Mouse (Mus musculus) spleen, postnatal 4 days (tissue): Measurements from ENCODE around the gene Ethe1.

Experiments used
- DNase-seq, 2 experiments: peaks; one replicate each; pipeline ENCODE4 v3.0.0; 2022; ENCODE audit warnings: low spot score in 2 of 2

The Ethe1 gene

GRCm38 (mm10) chr7:24587330-24588105, at the start of gene Ethe1, which contains the start of gene Zfp575:
Gene Ethe1, plus strand, starts transcription at chr7:24587543.
Gene Zfp575, minus strand, starts transcription at chr7:24587641.
- DNase-seq, result peak in 1 of 2 experiments; percentile 70

DNA sequence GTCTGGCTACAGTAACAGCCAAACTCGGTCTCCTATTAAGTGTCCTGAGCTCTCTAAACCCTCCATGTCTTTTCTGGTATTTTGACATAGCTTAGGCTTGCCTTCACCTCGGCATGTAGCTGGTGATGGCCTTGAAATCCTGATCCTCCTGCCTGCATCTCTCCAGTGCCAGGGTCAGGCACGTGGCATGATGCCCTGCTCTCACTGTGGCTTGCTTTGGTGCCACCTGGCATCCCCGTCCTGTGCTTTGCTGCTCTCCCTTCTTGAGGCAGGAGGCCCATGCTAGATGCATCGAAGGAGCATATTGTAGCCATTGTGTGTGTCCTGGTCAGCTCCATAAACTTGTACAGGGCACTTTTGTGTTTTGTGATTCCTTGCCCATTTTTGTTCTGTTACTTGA, 49.8 kb upstream of the Ethe1 start:
- no peak for DNase-seq

GRCm38 (mm10) chr7:24538154-24538553, 49.2 kb upstream of the Ethe1 start:
- no peak for DNase-seq

GRCm38 (mm10) chr7:24538701-24539100, 48.6 kb upstream of the Ethe1 start:
- no peak for DNase-seq

GRCm38 (mm10) chr7:24539686-24540085, 47.7 kb upstream of the Ethe1 start:
- no peak for DNase-seq

GRCm38 (mm10) chr7:24544506-24544905, 42.8 kb upstream of the Ethe1 start:
- no peak for DNase-seq

DNA sequence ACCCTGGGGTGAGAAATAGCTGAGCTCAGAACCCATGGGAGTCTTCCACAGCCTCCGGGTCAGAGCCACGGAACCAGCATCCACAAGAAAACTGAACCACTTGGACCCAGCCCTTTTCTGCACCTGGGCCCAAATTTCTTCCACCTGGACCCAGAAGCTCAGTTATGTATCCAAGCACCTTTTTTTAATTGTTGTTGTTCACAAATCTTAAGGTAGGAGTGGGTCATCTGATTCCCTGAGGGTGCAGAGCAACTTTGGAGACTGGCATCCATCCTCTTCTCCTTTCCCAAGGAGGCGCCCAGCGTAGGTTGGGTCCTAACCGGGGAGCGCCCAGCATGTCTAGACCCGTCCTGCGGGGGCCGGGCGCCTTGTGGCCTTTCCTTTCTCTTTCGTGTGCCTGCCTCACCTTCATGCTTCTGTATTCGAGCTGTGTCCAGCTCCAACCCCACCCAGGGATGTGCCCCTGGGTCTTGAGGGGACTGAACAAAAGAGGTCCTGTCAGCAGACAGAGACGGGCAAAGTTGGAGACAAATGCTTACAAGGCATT, 41.2 kb upstream of the Ethe1 start, which contains the start of the genes Pinlyp and Xrcc1:
Pinlyp (minus strand) TSS at position 51 of the 547 bp plus-strand sequence.
Xrcc1 (plus strand) TSS at position 222 of the 547 bp plus-strand sequence.
- no peak for DNase-seq

GRCm38 (mm10) chr7:24546634-24547389, 40.5 kb upstream of the Ethe1 start:
- peak; percentile 98 to 100 for DNase-seq

GRCm38 (mm10) chr7:24547534-24548036, 39.8 kb upstream of the Ethe1 start:
- DNase-seq, result no peak

DNA sequence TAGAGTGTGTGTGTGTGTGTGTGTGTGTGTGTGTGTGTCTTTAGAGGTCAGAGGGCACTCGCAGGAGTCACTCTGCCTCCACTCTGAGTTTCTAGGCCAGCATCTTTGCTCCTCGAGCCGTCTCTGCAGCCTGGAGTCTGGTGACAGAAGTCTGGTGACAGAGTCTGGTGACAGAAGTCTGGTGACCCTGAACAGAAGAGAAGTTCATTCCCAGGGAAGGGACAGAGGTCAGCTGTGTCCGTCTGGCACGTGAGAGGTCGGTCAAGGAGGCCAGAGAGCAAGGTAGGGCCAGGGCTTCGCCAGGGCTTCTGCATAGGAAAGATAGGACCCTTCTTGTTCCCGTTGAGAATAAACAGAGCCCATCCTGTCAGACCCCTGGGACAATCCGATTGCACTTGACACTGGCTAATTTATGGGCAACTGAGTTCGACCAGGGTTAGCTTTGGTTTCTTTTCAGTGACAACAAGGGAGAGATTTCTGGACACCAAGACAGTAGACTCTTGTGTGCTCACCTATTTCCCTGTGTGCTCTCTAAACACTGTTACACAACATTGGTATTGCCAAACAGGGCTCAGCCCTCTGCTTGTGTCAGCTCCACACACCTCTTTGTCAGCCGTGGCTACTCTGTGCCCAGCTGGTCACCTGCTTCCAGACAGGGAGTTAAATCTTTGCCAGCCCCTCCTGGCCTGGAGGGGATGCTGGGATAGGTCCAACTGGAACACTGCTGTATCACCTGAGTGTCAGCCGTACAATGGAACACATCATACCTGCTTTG, 35.2 kb upstream of the Ethe1 start:
- DNase-seq, result no peak

DNA sequence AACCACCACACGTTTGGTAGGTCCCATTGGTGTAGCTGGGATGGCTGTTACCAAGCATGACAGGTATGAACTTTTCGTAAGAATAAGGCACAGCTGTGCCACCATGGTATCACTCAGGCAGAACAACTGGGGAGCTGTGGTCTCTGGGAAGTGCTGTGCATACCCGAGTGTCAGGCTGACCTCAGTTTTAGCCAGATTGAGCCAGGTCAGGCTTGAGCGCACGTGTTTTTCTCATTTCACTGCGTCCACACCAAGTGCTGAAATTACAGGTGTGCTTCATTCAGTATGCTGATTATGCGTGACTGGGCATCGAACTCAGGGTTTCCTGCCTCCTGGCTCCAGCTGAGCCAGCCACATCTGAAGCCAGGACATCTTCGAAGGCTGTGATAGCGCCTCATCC, 31.6 kb upstream of the Ethe1 start:
- no peak for DNase-seq

DNA sequence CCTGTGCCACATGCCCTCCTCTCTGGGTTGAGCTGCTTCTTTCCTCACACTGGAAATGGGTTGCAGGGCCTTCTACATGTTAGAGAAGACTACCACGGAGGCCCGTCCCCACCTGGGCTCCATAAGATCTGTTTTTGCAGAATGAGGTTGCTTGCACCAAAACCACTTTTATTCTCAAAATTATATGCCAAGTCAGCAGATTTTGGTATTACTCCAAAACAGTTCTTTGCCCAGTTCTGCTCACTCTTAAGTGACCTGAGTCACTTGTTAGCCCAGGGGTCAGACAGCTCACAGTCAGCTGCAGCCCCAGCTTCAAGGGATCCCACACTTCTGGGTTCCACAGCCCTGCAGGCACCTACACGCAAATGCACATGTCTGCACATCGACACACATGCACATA, 25.9 kb upstream of the Ethe1 start:
- no peak for DNase-seq

DNA sequence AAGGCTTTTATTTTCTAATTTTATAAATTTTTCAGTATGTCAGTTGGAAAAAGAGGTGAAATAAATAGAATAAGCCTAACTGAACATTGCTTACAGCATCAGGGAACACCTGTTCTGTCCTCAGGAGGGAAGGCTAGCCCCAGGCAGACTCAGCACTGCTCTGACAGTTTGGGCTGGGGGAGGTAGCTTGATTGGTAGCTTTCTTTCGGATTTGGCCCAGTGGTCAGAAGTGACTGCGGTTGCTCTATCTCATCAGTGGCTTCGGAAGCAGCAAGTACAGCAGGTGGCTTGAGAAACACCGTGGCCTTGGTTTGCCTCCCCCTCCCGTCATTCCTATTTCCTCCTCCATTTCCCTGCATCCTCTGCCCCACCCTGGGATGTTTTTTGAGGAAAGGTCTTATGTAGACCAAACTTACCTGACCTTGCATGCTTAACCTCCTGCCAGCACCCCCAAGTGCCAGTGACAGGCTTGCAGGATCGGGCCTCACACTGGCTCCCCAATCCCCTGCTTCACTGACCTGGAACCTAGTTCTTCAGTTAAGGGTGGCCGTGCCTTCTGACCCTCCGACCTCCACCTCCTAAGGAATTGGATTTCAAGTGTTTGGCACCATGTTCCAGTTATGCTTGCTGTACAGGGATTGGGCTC, 24.0 kb upstream of the Ethe1 start:
- no peak for DNase-seq

- no peak for DNase-seq
These were observed 23.5 kb upstream of the Ethe1 start for GRCm38 (mm10) chr7:24563837-24564206.

GRCm38 (mm10) chr7:24564607-24565265, 22.6 kb upstream of the Ethe1 start:
- DNase-seq, result peak; percentile 83 to 93

GRCm38 (mm10) chr7:24565627-24566026, 21.7 kb upstream of the Ethe1 start:
- peak in 1 of 2 experiments; percentile 65 for DNase-seq

GRCm38 (mm10) chr7:24566206-24566605, 21.1 kb upstream of the Ethe1 start:
- peak in 1 of 2 experiments; percentile 57 for DNase-seq

DNA sequence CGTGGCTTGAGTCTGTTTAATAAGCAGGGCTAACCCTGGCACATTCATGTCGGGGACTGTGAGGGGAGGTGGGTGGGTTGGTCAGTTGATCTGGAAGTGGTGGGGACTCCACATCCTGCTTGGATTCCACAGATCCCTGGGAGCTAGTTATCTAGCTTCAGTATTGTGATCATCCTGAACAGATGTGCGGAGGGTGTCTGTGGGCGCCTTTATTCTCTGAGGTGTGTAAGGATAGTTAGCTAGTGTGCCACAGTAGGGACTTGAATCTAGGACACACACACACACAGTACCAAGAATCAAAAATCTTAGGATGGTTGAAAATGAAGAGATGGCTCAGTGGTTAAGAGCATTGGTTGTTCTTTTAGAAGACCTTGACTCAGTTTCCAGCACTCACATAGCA, 18.8 kb upstream of the Ethe1 start:
- no peak for DNase-seq

GRCm38 (mm10) chr7:24571071-24571470, 16.3 kb upstream of the Ethe1 start:
- no peak for DNase-seq

GRCm38 (mm10) chr7:24572455-24572854, 14.9 kb upstream of the Ethe1 start:
- DNase-seq, result no peak
